Mouse (Mus musculus) liver, postnatal 0 days (tissue): ENCODE data around the gene Mlxip. TPM values are rescaled to one million over a fixed set of nuclear protein-coding genes. Genes with fewer than 3 reads are reported as not detected.

Experiments used
- ATAC-seq: fragments of 200-750 bp; cut with Nextera tagmentation; 2 replicates; pipeline ENCODE4 v1.8.0; 2017; ENCODE audit warnings: mild to moderate bottlenecking, moderate library complexity
- DNase-seq: peaks from one replicate; pipeline ENCODE4 v3.0.0-alpha.2; 2016
- H3K27ac ChIP-seq: fragments of 300-500 bp; sonication (generic); 2 replicates; pipeline ENCODE4 v1.5.1; 2014; ENCODE audit warnings: antibody characterized with exemption, moderate library complexity, mild to moderate bottlenecking, low read depth
- H3K27me3 ChIP-seq: fragments of 300-500 bp; sonication (generic); 2 replicates; pipeline ENCODE4 v1.6.1; 2014; ENCODE audit warnings: low read length, control low read depth, mixed read lengths; ENCODE audit not compliant: insufficient read depth
- H3K36me3 ChIP-seq: fragments of 300-500 bp; sonication (generic); replicated peaks from 2 replicates; pipeline ENCODE4 v1.6.1; 2014; ENCODE audit warnings: mild to moderate bottlenecking, control low read depth, low read length, moderate library complexity, mixed read lengths; ENCODE audit not compliant: insufficient read depth
- H3K4me1 ChIP-seq: fragments of 300-500 bp; sonication (generic); 2 replicates; pipeline ENCODE4 v1.6.1; 2014; ENCODE audit warnings: antibody characterized with exemption, mild to moderate bottlenecking, control low read depth; ENCODE audit not compliant: insufficient read depth
- H3K4me2 ChIP-seq: fragments of 300-500 bp; sonication (generic); 2 replicates; pipeline ENCODE4 v1.6.1; 2014; ENCODE audit warnings: low read depth, mild to moderate bottlenecking, low read length, moderate library complexity, mixed read lengths
- H3K4me3 ChIP-seq: fragments of 300-500 bp; sonication (generic); 2 replicates; pipeline ENCODE4 v1.5.1; 2014; ENCODE audit warnings: low read depth, low read length
- H3K9ac ChIP-seq: fragments of 300-500 bp; sonication (generic); replicated peaks from 2 replicates; pipeline ENCODE4 v1.6.1; 2014; ENCODE audit warnings: mild to moderate bottlenecking, moderate library complexity
- H3K9me3 ChIP-seq: fragments of 300-500 bp; sonication (generic); 2 replicates; pipeline ENCODE4 v1.6.1; 2016; ENCODE audit warnings: mild to moderate bottlenecking, control low read depth, low read length, mixed read lengths
- CTCF ChIP-seq: sonication (generic); IDR thresholded peaks from 2 replicates; pipeline ENCODE4 v1.5.1; 2016; ENCODE audit warnings: antibody characterized with exemption, low read depth
- EP300 ChIP-seq: IDR thresholded peaks from 2 replicates; pipeline ENCODE4 v1.6.1; 2016; ENCODE audit warnings: antibody characterized with exemption, low read depth, mild to moderate bottlenecking
- WGBS: fragments of 180-500 bp; shearing (Covaris S2); extraction: QIAGEN DNeasy Blood & Tissue Kit; methylation state at CpG from one replicate; pipeline ENCODE4 v1.1.7; 2014; ENCODE audit not compliant: insufficient replicate concordance; 5-methylcytosine and 5-hydroxymethylcytosine counted together
- polyA plus RNA-seq: library from polyadenylated mRNA; unstranded; fragments of >200 nt; fragmentation: Nextera tagmentation; extraction: Ambion mirVana; gene quantifications from 2 replicates; pipeline ENCODE4 v1.2.1, GENCODE M21; 2015

The Mlxip gene
- polyA plus RNA-seq, 1 experiment from 2014 or later, result 3.5 TPM

- H3K27me3 ChIP-seq, result no peaks in the 10 kb centered on the region
- no peaks in the 10 kb centered on the region for H3K4me1 ChIP-seq
- WGBS, result 72% methylated on average over 9 of the region's 9 CpGs
- ATAC-seq (no peak), DNase-seq (no peak)
- H3K36me3 ChIP-seq, result peaks cover under 1% of the 10 kb centered on the region; the same call in 1 of the 2 replicates
- no peak overlapping the region for H3K9ac ChIP-seq
- no peak for TF ChIP-seq EP300
- no peak for TF ChIP-seq CTCF
- H3K27ac ChIP-seq, result no peak overlapping the region
- H3K4me2 ChIP-seq, result no peak overlapping the region
- no peaks in the 10 kb centered on the region for H3K9me3 ChIP-seq
- no peak overlapping the region for H3K4me3 ChIP-seq
Measured at GRCm38 (mm10) chr5:123378712-123379111, 15.9 kb upstream of the Mlxip start.

- H3K4me3 ChIP-seq, result no peak overlapping the region
- no peak overlapping the region for H3K4me2 ChIP-seq
- no peaks in the 10 kb centered on the region for H3K9me3 ChIP-seq
- no peaks in the 10 kb centered on the region for H3K4me1 ChIP-seq
- H3K27me3 ChIP-seq, result no peaks in the 10 kb centered on the region
- DNase-seq (no peak), ATAC-seq (no peak)
- H3K27ac ChIP-seq, result no peak overlapping the region
- no peak overlapping the region for H3K9ac ChIP-seq
- H3K36me3 ChIP-seq, result no peaks in the 10 kb centered on the region
- TF ChIP-seq EP300, result no peak
- no peak for TF ChIP-seq CTCF
- 31% methylated on average over 5 of the region's 5 CpGs for WGBS
Measured at GRCm38 (mm10) chr5:123379504-123379931, 15.1 kb upstream of the Mlxip start.

GRCm38 (mm10) chr5:123381968-123382367, 12.6 kb upstream of the Mlxip start:
- H3K4me3 ChIP-seq, result no peak overlapping the region
- H3K9me3 ChIP-seq, result no peaks in the 10 kb centered on the region; the same call in 1 of the 2 replicates
- no peaks in the 10 kb centered on the region for H3K27me3 ChIP-seq
- H3K4me2 ChIP-seq, result no peak overlapping the region; the same call in 1 of the 2 replicates
- WGBS, result 10% methylated on average over 20 of the region's 20 CpGs
- no peaks in the 10 kb centered on the region for H3K36me3 ChIP-seq
- DNase-seq (peak; percentile 65), ATAC-seq (peak; percentile 50)
- H3K4me1 ChIP-seq, result no peaks in the 10 kb centered on the region
- no peak overlapping the region for H3K9ac ChIP-seq
- no peak overlapping the region for H3K27ac ChIP-seq
- TF ChIP-seq CTCF (no peak), EP300 (no peak)

GRCm38 (mm10) chr5:123382686-123383085, 11.9 kb upstream of the Mlxip start:
- TF ChIP-seq CTCF (no peak), EP300 (no peak)
- no peaks in the 10 kb centered on the region; the same call in 1 of the 2 replicates for H3K9me3 ChIP-seq
- H3K36me3 ChIP-seq, result no peaks in the 10 kb centered on the region
- H3K27me3 ChIP-seq, result no peaks in the 10 kb centered on the region
- no peak overlapping the region for H3K9ac ChIP-seq
- WGBS, result 80% methylated on average over 8 of the region's 8 CpGs
- 0 out of 2 replicates have a peak overlapping the region, but pooled peaks have one; percentile 35 for H3K27ac ChIP-seq
- no peaks in the 10 kb centered on the region for H3K4me1 ChIP-seq
- no peak overlapping the region for H3K4me3 ChIP-seq
- ATAC-seq (no peak), DNase-seq (no peak)
- H3K4me2 ChIP-seq, result no peak overlapping the region

GRCm38 (mm10) chr5:123388452-123388851, 6.1 kb upstream of the Mlxip start:
- ATAC-seq, result no peak

GRCm38 (mm10) chr5:123390536-123391441, 3.8 kb upstream of the Mlxip start:
- Histone ChIP-seq H3K9ac (no peak overlapping the region), H3K4me3 (0 out of 2 replicates have a peak overlapping the region, but pooled peaks have one; percentile 9), H3K4me2 (peak overlapping the region; percentile 49), H3K27me3 (no peaks in the 10 kb centered on the region), H3K9me3 (no peaks in the 10 kb centered on the region; the same call in 1 of the 2 replicates), H3K36me3 (no peaks in the 10 kb centered on the region), H3K4me1 (peaks cover 15% of the 10 kb centered on the region), H3K27ac (no peak overlapping the region)
- DNase-seq (no peak), ATAC-seq (no peak)
- no peak for TF ChIP-seq CTCF
- no peak for TF ChIP-seq EP300
- 15% methylated on average over 17 of the region's 17 CpGs for WGBS

More at GRCm38 (mm10) chr5:123388452-123388851, 6.1 kb upstream of the Mlxip start:
- H3K4me1 ChIP-seq, result no peaks in the 10 kb centered on the region; the same call in 1 of the 2 replicates
- H3K4me3 ChIP-seq, result no peak overlapping the region
- H3K9ac ChIP-seq, result no peak overlapping the region
- H3K27me3 ChIP-seq, result no peaks in the 10 kb centered on the region
- 16% methylated on average over 3 of the region's 3 CpGs for WGBS
- no peak overlapping the region for H3K27ac ChIP-seq
- TF ChIP-seq CTCF (no peak), EP300 (no peak)
- H3K36me3 ChIP-seq, result no peaks in the 10 kb centered on the region
- no peak overlapping the region for H3K4me2 ChIP-seq
- DNase-seq, result no peak
- H3K9me3 ChIP-seq, result no peaks in the 10 kb centered on the region; the same call in 1 of the 2 replicates
